Mouse (Mus musculus): ENCODE results near the gene Rere.

DNA sequence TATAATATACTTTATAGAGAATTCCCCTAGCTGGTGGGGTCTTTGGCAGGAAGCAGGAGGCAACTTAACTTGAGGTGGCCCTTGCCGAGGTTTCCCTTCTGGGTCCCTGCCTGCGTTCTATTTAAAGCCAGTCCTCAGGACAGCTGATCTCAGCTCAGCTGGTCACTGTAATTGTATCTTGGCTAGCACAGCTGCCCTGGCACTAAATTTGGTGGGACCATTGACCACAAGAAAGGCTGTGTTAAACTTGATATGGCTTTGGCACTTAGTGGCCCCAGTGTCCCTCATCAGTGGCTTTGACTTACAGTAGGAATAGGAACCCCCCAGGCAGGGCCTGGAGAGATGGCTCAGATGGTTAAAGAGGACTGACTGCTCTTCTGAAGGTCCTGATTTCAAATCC lies 35.6 kb upstream of the Rere start:
- no peak for TF ChIP-seq CTCF (IDR thresholded peaks at IDR 0.05; ENCODE audit: low read depth)
- TF ChIP-seq EP300 (optimal IDR thresholded peaks at IDR 0.05): no peak
